8 mouse cellular contexts compared by ENCODE assay signal in genomic region chr10:82048460-82048804, GRCm38 (mm10). TPM values are rescaled to one million over a fixed set of nuclear protein-coding genes. Genes with fewer than 3 reads are reported as not detected.
DNase-seq lines count a peak whose midpoint lies in the region; ATAC-seq and TF ChIP-seq lines count a peak whose summit lies in the region.
"Not testable (repeated sequence)": the region's sequence is repeated elsewhere in the genome, so short reads cannot be mapped to it uniquely, and the experiment has no call there.

No protein-coding gene starts in this region.

- peak overlapping the region; percentile 50 for H3K4me2 ChIP-seq in embryonic facial prominence, embryonic 12.5 days (replicated peaks)
- peak overlapping the region; percentile 48 for H3K4me2 ChIP-seq in hindbrain, embryonic 12.5 days (replicated peaks)
- peak overlapping the region; percentile 60 for H3K4me2 ChIP-seq in kidney, embryonic 16.5 days (replicated peaks; ENCODE audit: low read depth, low read length)
- peak overlapping the region; percentile 65 for H3K4me2 ChIP-seq in liver, embryonic 14.5 days (ENCODE audit: low read depth)
- H3K4me2 ChIP-seq in midbrain, embryonic 11.5 days: peak overlapping the region; percentile 39

- DNase-seq in gastrocnemius, adult 2 months; liver, embryonic 14.5 days (ENCODE audit: low read depth in 3 of 3, low spot score in 3 of 3); midbrain, embryonic 11.5 days (ENCODE audit: low spot score, missing footprints): not testable (repeated sequence)

- WGBS in embryonic facial prominence, embryonic 12.5 days: 29% methylated on average over 10 of the region's 10 CpGs
- WGBS in hindbrain, embryonic 12.5 days: 30% methylated on average over 10 of the region's 10 CpGs
- WGBS in kidney, embryonic 16.5 days: 32% methylated on average over 10 of the region's 10 CpGs
- WGBS in liver, embryonic 14.5 days (ENCODE audit: insufficient replicate concordance): 18% methylated on average over 10 of the region's 10 CpGs
- WGBS in midbrain, embryonic 11.5 days: 32% methylated on average over 10 of the region's 10 CpGs
- 14% methylated on average over 10 of the region's 10 CpGs for WGBS in small intestine, adult 2 months

- H3K27me3 ChIP-seq in E14TG2a.4 (ENCODE audit: insufficient read depth, low read length); embryonic facial prominence, embryonic 12.5 days; hindbrain, embryonic 12.5 days; kidney, embryonic 16.5 days (ENCODE audit: insufficient read depth, low read length); liver, embryonic 14.5 days (ENCODE audit: control insufficient read depth, insufficient read depth, low read length); midbrain, embryonic 11.5 days (ENCODE audit: control insufficient read depth, insufficient read depth, low read length); small intestine, adult 2 months (ENCODE audit: control insufficient read depth, insufficient read depth, low read length): not testable (repeated sequence)

- H3K4me3 ChIP-seq in E14TG2a.4 (replicated peaks; ENCODE audit: low read length): peak overlapping the region; percentile 89
- peak overlapping the region; percentile 63 for H3K4me3 ChIP-seq in embryonic facial prominence, embryonic 12.5 days
- H3K4me3 ChIP-seq in gastrocnemius, adult 2 months: peak overlapping the region; percentile 81
- H3K4me3 ChIP-seq in hindbrain, embryonic 12.5 days: peak overlapping the region; percentile 48
- H3K4me3 ChIP-seq in kidney, embryonic 16.5 days (ENCODE audit: low read length): peak overlapping the region; percentile 72
- peak overlapping the region; percentile 59 to 77 for H3K4me3 ChIP-seq in liver, embryonic 14.5 days (ENCODE audit: insufficient read depth in 1 of 2, low read depth in 2 of 2, low read length in 2 of 2)
- peak overlapping the region; percentile 63 for H3K4me3 ChIP-seq in midbrain, embryonic 11.5 days (ENCODE audit: low read depth, low read length)
- H3K4me3 ChIP-seq in small intestine, adult 2 months (ENCODE audit: low read depth, low read length): peak overlapping the region; percentile 88

- peaks cover 22% of the 10 kb centered on the region for H3K4me1 ChIP-seq in E14TG2a.4 (replicated peaks; ENCODE audit: low read depth, low read length)
- not testable (repeated sequence) for H3K4me1 ChIP-seq in embryonic facial prominence, embryonic 12.5 days; hindbrain, embryonic 12.5 days; kidney, embryonic 16.5 days (ENCODE audit: insufficient read depth, low read length); liver, embryonic 14.5 days (replicated peaks; ENCODE audit: control insufficient read depth in 2 of 2, insufficient read depth in 2 of 2, low read length in 1 of 2); midbrain, embryonic 11.5 days (ENCODE audit: control insufficient read depth, insufficient read depth, low read length); small intestine, adult 2 months (ENCODE audit: control insufficient read depth, insufficient read depth, insufficient read length, low read length)

- H3K9me3 ChIP-seq in E14TG2a.4 (ENCODE audit: low read length): peaks cover 33% of the 10 kb centered on the region
- peaks cover 58% of the 10 kb centered on the region for H3K9me3 ChIP-seq in embryonic facial prominence, embryonic 12.5 days
- H3K9me3 ChIP-seq in hindbrain, embryonic 12.5 days (replicated peaks): peaks cover 64% of the 10 kb centered on the region
- H3K9me3 ChIP-seq in kidney, embryonic 16.5 days (ENCODE audit: low read length): peaks cover 55% of the 10 kb centered on the region
- not testable (repeated sequence) for H3K9me3 ChIP-seq in liver, embryonic 14.5 days (ENCODE audit: control insufficient read depth, low read length)
- peaks cover 42% of the 10 kb centered on the region for H3K9me3 ChIP-seq in midbrain, embryonic 11.5 days (ENCODE audit: control insufficient read depth, low read length)

- not testable (repeated sequence) for ATAC-seq in embryonic facial prominence, embryonic 12.5 days (ENCODE audit: insufficient number of reproducible peaks, insufficient read depth, low FRiP score, low TSS enrichment); liver, embryonic 14.5 days (ENCODE audit: insufficient read depth); midbrain, embryonic 11.5 days (ENCODE audit: low FRiP score)
- peak; percentile 46 for ATAC-seq in hindbrain, embryonic 12.5 days (ENCODE audit: low FRiP score)
- peak; percentile 24 for ATAC-seq in kidney, embryonic 16.5 days (ENCODE audit: low FRiP score, low TSS enrichment)

- peak overlapping the region; percentile 92 for H3K27ac ChIP-seq in embryonic facial prominence, embryonic 12.5 days
- peak overlapping the region; percentile 93 for H3K27ac ChIP-seq in gastrocnemius, adult 2 months
- H3K27ac ChIP-seq in hindbrain, embryonic 12.5 days: peak overlapping the region; percentile 90
- peak overlapping the region; percentile 95 for H3K27ac ChIP-seq in kidney, embryonic 16.5 days (ENCODE audit: low read length)
- H3K27ac ChIP-seq in liver, embryonic 14.5 days; midbrain, embryonic 11.5 days (ENCODE audit: low read depth, low read length): not testable (repeated sequence)
- peak overlapping the region; percentile 85; the same call in 1 of the 2 replicates for H3K27ac ChIP-seq in small intestine, adult 2 months (ENCODE audit: insufficient read depth, low read depth, low read length)

- H3K36me3 ChIP-seq in E14TG2a.4 (ENCODE audit: insufficient read depth, low read length): peaks cover 22% of the 10 kb centered on the region
- peaks cover 25% of the 10 kb centered on the region for H3K36me3 ChIP-seq in embryonic facial prominence, embryonic 12.5 days
- peaks cover 28% of the 10 kb centered on the region for H3K36me3 ChIP-seq in hindbrain, embryonic 12.5 days
- peaks cover 30% of the 10 kb centered on the region for H3K36me3 ChIP-seq in kidney, embryonic 16.5 days (ENCODE audit: insufficient read depth, low read length)
- H3K36me3 ChIP-seq in liver, embryonic 14.5 days (replicated peaks; ENCODE audit: control insufficient read depth, insufficient read depth, low read depth); midbrain, embryonic 11.5 days (ENCODE audit: control insufficient read depth, insufficient read depth, low read length); small intestine, adult 2 months (ENCODE audit: control insufficient read depth, insufficient read depth, low read length): not testable (repeated sequence)

- TF ChIP-seq EP300 in liver, embryonic 14.5 days (IDR thresholded peaks at IDR 0.05; ENCODE audit: low read depth): not testable (repeated sequence)

- intact Hi-C loops in gastrocnemius, adult 2 months (cut with DNase I): not testable (repeated sequence)

- not testable (repeated sequence) for TF ChIP-seq CTCF in E14TG2a.4 (conservative IDR thresholded peaks at IDR 0.05; ENCODE audit: low read length); gastrocnemius, adult 2 months (IDR thresholded peaks at IDR 0.05); liver, embryonic 14.5 days (IDR thresholded peaks at IDR 0.05; ENCODE audit: low read depth); small intestine, adult 2 months (IDR thresholded peaks at IDR 0.05; ENCODE audit: extremely low read depth, insufficient read length, insufficient replicate concordance, low read depth, low read length)

- peak overlapping the region; percentile 66; the same call in 1 of the 2 replicates for H3K9ac ChIP-seq in embryonic facial prominence, embryonic 12.5 days
- peak overlapping the region; percentile 70 for H3K9ac ChIP-seq in hindbrain, embryonic 12.5 days
- peak overlapping the region; percentile 96 for H3K9ac ChIP-seq in kidney, embryonic 16.5 days (replicated peaks; ENCODE audit: low read length)
- H3K9ac ChIP-seq in liver, embryonic 14.5 days (replicated peaks): peak overlapping the region; percentile 7
- peak overlapping the region; percentile 94 for H3K9ac ChIP-seq in midbrain, embryonic 11.5 days (ENCODE audit: low read length)

- not testable (repeated sequence) for TF ChIP-seq POLR2A in small intestine, adult 2 months (IDR thresholded peaks at IDR 0.05; ENCODE audit: low read depth, low read length)

RNA-seq across cellular contexts. Expression of gene Zfp873, which starts 0.5 kb away (rescaled TPM):
- 17.5 TPM in 2 replicates for polyA plus RNA-seq in embryonic facial prominence, embryonic 12.5 days (2016; fragmentation: Nextera tagmentation; extraction: Ambion mirVana)
- total RNA-seq in gastrocnemius, adult 2 months (2021): 1 to 10 TPM; 1.6 to 1.9 TPM
- 13.1 and 15.3 TPM in 2 replicates for polyA plus RNA-seq in hindbrain, embryonic 12.5 days (2016; fragmentation: Nextera tagmentation; extraction: Ambion mirVana)
- polyA plus RNA-seq in kidney, embryonic 16.5 days (2015; fragmentation: Nextera tagmentation; extraction: Ambion mirVana): 16.9 and 17.6 TPM in 2 replicates
- 0.90 and 1.6 TPM in 2 replicates for polyA plus RNA-seq in liver, embryonic 14.5 days (2012; rRNA removed)
- 1.7 TPM in 2 replicates for polyA plus RNA-seq in liver, embryonic 14.5 days (2014; fragmentation: Nextera tagmentation; extraction: Ambion mirVana)
- 13.2 and 14.7 TPM in 2 replicates for polyA plus RNA-seq in midbrain, embryonic 11.5 days (2014; fragmentation: Nextera tagmentation; extraction: Ambion mirVana)
- polyA plus RNA-seq in small intestine, adult 2 months (2012; rRNA removed): 0.23 and 0.71 TPM in 2 replicates

RNA-seq across cellular contexts. Expression of gene BC024063, which starts 34.7 kb away (rescaled TPM):
- polyA plus RNA-seq in embryonic facial prominence, embryonic 12.5 days (2016; fragmentation: Nextera tagmentation; extraction: Ambion mirVana): 6.8 and 7.3 TPM in 2 replicates
- total RNA-seq in gastrocnemius, adult 2 months (2021): 1 to 10 TPM in 1 of 2 experiments, under 1 TPM in 1; 0.59 to 1.1 TPM
- polyA plus RNA-seq in hindbrain, embryonic 12.5 days (2016; fragmentation: Nextera tagmentation; extraction: Ambion mirVana): 6.8 and 7.3 TPM in 2 replicates
- 5.3 and 6.7 TPM in 2 replicates for polyA plus RNA-seq in kidney, embryonic 16.5 days (2015; fragmentation: Nextera tagmentation; extraction: Ambion mirVana)
- polyA plus RNA-seq in liver, embryonic 14.5 days (2012; rRNA removed): 0.14 and 0.28 TPM in 2 replicates
- polyA plus RNA-seq in liver, embryonic 14.5 days (2014; fragmentation: Nextera tagmentation; extraction: Ambion mirVana): 0.44 and 0.63 TPM in 2 replicates
- 7.1 and 7.4 TPM in 2 replicates for polyA plus RNA-seq in midbrain, embryonic 11.5 days (2014; fragmentation: Nextera tagmentation; extraction: Ambion mirVana)
- polyA plus RNA-seq in small intestine, adult 2 months (2012; rRNA removed): not detected in 2 replicates

Comparison
In these comparisons a context has a peak if more than half of its experiments do, and no peak if none do; other contexts are left out.
1. H3K9ac ChIP-seq: peak in every context shown above with its lines; median percentile 96 in kidney, embryonic 16.5 days; 94 in midbrain, embryonic 11.5 days; 70 in hindbrain, embryonic 12.5 days; 66 in embryonic facial prominence, embryonic 12.5 days; 7 in liver, embryonic 14.5 days.